Mouse (Mus musculus): Measurements from ENCODE around the gene Tas2r102.

GRCm38 (mm10) chr6:132795393-132795792, 33.5 kb downstream of the Tas2r102 start:
- no peak for TF ChIP-seq EP300 (IDR thresholded peaks at IDR 0.05; ENCODE audit: low read depth)
- TF ChIP-seq CTCF (IDR thresholded peaks at IDR 0.05; ENCODE audit: low read depth) = no peak

Data from liver, embryonic 14.5 days (tissue).